Comparison of ENCODE assay signal across 8 mouse cellular contexts in the genomic region with DNA sequence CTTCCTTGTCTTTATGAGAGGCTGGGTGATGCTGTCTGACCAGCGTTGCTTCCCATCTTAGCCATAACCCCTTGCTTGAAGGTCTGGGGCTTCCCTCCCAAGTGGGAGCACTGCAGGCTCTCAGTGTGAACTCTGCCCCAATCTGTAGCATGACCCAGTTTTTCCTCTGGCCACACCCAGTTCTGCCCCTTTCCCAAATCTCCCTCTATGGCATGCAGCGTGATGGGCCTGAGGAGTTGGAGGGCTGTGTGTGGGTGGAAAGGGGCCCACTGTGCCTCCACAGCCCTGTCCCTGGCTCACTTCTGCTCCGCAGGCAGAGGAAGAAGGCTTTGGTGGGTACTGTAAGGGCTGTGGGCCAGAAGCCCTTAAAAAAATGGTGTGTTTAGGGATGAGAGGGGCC. TPM values are rescaled to one million over a fixed set of nuclear protein-coding genes. Genes with fewer than 3 reads are reported as not detected.
DNase-seq lines count a peak whose midpoint lies in the region; ATAC-seq and TF ChIP-seq lines count a peak whose summit lies in the region.

No protein-coding gene starts in this region.

- peaks cover 56% of the 10 kb centered on the region for H3K36me3 ChIP-seq in heart, embryonic 13.5 days
- H3K36me3 ChIP-seq in liver, postnatal 0 days (replicated peaks; ENCODE audit: insufficient read depth, low read length) = peaks cover 49% of the 10 kb centered on the region

- peak overlapping the region; percentile 29; the same call in 1 of the 2 replicates for H3K27ac ChIP-seq in heart, embryonic 13.5 days (replicated peaks)
- peak overlapping the region; percentile 49 for H3K27ac ChIP-seq in liver, postnatal 0 days (ENCODE audit: low read depth)

- H3K9ac ChIP-seq in heart, embryonic 13.5 days = peak overlapping the region; percentile 98
- H3K9ac ChIP-seq in liver, postnatal 0 days (replicated peaks) = peak overlapping the region; percentile 97

- H3K4me3 ChIP-seq in heart, embryonic 13.5 days = peak overlapping the region; percentile 92
- peak overlapping the region; percentile 99 for H3K4me3 ChIP-seq in liver, postnatal 0 days (ENCODE audit: low read depth, low read length)

- peak; percentile 29 to 44 for DNase-seq in heart, adult 18-20 months
- no peak for DNase-seq in heart, postnatal 4 days
- DNase-seq in adipocyte (ENCODE audit: low spot score) (peak; percentile 34), MN1 (ENCODE audit: low spot score) (no peak)
- no peak for DNase-seq in liver, postnatal 0 days
- no peak for DNase-seq in left cerebral cortex, adult 8-10 months (ENCODE audit: low spot score in 2 of 2)
- DNase-seq in spleen, postnatal 14 days (ENCODE audit: low spot score in 2 of 2) = no peak

- no peaks in the 10 kb centered on the region for H3K9me3 ChIP-seq in heart, embryonic 13.5 days
- no peaks in the 10 kb centered on the region for H3K9me3 ChIP-seq in liver, postnatal 0 days (ENCODE audit: low read length)

- H3K27me3 ChIP-seq in heart, embryonic 13.5 days (replicated peaks) = no peaks in the 10 kb centered on the region
- H3K27me3 ChIP-seq in liver, postnatal 0 days (ENCODE audit: insufficient read depth, low read length) = no peaks in the 10 kb centered on the region

- TF ChIP-seq CTCF in liver, postnatal 0 days (IDR thresholded peaks at IDR 0.05; ENCODE audit: low read depth) = no peak

- no peak for ATAC-seq in heart, embryonic 13.5 days (ENCODE audit: extremely low read depth, insufficient number of reproducible peaks, low FRiP score, low TSS enrichment)
- ATAC-seq in liver, postnatal 0 days = no peak

- no peak for TF ChIP-seq EP300 in liver, postnatal 0 days (IDR thresholded peaks at IDR 0.05; ENCODE audit: low read depth)

- WGBS in heart, embryonic 13.5 days = 26% methylated on average over 3 of the region's 3 CpGs
- WGBS in liver, postnatal 0 days (ENCODE audit: insufficient replicate concordance) = 47% methylated on average over 3 of the region's 3 CpGs

- peak overlapping the region; percentile 99 for H3K4me2 ChIP-seq in heart, embryonic 13.5 days
- peak overlapping the region; percentile 98 for H3K4me2 ChIP-seq in liver, postnatal 0 days (ENCODE audit: low read depth, low read length)

- H3K4me1 ChIP-seq in heart, embryonic 13.5 days = peaks cover 37% of the 10 kb centered on the region
- H3K4me1 ChIP-seq in liver, postnatal 0 days (ENCODE audit: insufficient read depth) = peaks cover 39% of the 10 kb centered on the region

RNA-seq across cellular contexts. Expression of gene Chd4, which starts 2.7 kb away (rescaled TPM):
- total RNA-seq in heart, adult 18-20 months (2021) = 100 to 1,000 TPM; 105 to 111 TPM
- 100 to 1,000 TPM; 202 to 210 TPM for total RNA-seq in heart, postnatal 4 days (2021)
- polyA plus RNA-seq in heart, embryonic 13.5 days (2015; fragmentation: Nextera tagmentation; extraction: Ambion mirVana) = 57.5 and 67.0 TPM in 2 replicates
- 20.0 and 24.5 TPM in 2 replicates for polyA plus RNA-seq in liver, postnatal 0 days (2015; fragmentation: Nextera tagmentation; extraction: Ambion mirVana)
- 100 to 1,000 TPM; 161 to 176 (median 173) TPM for total RNA-seq in left cerebral cortex, adult 8-10 months (2022)

RNA-seq across cellular contexts. Expression of gene Lpar5, which starts 30.8 kb away (rescaled TPM):
- total RNA-seq in heart, adult 18-20 months (2021) = under 1 TPM; 0.25 to 0.62 TPM
- total RNA-seq in heart, postnatal 4 days (2021) = not detected
- 0.24 and 0.63 TPM in 2 replicates for polyA plus RNA-seq in heart, embryonic 13.5 days (2015; fragmentation: Nextera tagmentation; extraction: Ambion mirVana)
- polyA plus RNA-seq in liver, postnatal 0 days (2015; fragmentation: Nextera tagmentation; extraction: Ambion mirVana) = 0.57 and 0.85 TPM in 2 replicates
- 1 to 10 TPM in 2 of 4 experiments, under 1 TPM in 2; 0.44 to 1.9 (median 0.82) TPM for total RNA-seq in left cerebral cortex, adult 8-10 months (2022)

RNA-seq across cellular contexts. Expression of gene Nop2, which starts 33.2 kb away (rescaled TPM):
- 10 to 100 TPM; 19.2 to 20.1 TPM for total RNA-seq in heart, adult 18-20 months (2021)
- 10 to 100 TPM; 24.4 to 25.3 TPM for total RNA-seq in heart, postnatal 4 days (2021)
- 42.7 and 48.1 TPM in 2 replicates for polyA plus RNA-seq in heart, embryonic 13.5 days (2015; fragmentation: Nextera tagmentation; extraction: Ambion mirVana)
- 23.2 and 24.8 TPM in 2 replicates for polyA plus RNA-seq in liver, postnatal 0 days (2015; fragmentation: Nextera tagmentation; extraction: Ambion mirVana)
- 10 to 100 TPM; 25.4 to 28.2 (median 27.2) TPM for total RNA-seq in left cerebral cortex, adult 8-10 months (2022)

RNA-seq across cellular contexts. Expression of gene Iffo1, which starts 46.5 kb away (rescaled TPM):
- 1 to 10 TPM; 5.0 to 5.9 TPM for total RNA-seq in heart, adult 18-20 months (2021)
- total RNA-seq in heart, postnatal 4 days (2021) = 10 to 100 TPM; 18.0 to 18.6 TPM
- polyA plus RNA-seq in heart, embryonic 13.5 days (2015; fragmentation: Nextera tagmentation; extraction: Ambion mirVana) = 9.4 and 9.5 TPM in 2 replicates
- polyA plus RNA-seq in liver, postnatal 0 days (2015; fragmentation: Nextera tagmentation; extraction: Ambion mirVana) = 4.2 and 4.8 TPM in 2 replicates
- 10 to 100 TPM; 62.0 to 68.5 (median 66.4) TPM for total RNA-seq in left cerebral cortex, adult 8-10 months (2022)

RNA-seq across cellular contexts. Expression of gene Acrbp, which starts 49.0 kb away (rescaled TPM):
- 1 to 10 TPM in 1 of 2 experiments, under 1 TPM in 1; 0.99 to 2.7 TPM for total RNA-seq in heart, adult 18-20 months (2021)
- total RNA-seq in heart, postnatal 4 days (2021) = 1 to 10 TPM; 1.7 to 3.2 TPM
- 5.4 and 6.6 TPM in 2 replicates for polyA plus RNA-seq in heart, embryonic 13.5 days (2015; fragmentation: Nextera tagmentation; extraction: Ambion mirVana)
- 1.3 and 2.0 TPM in 2 replicates for polyA plus RNA-seq in liver, postnatal 0 days (2015; fragmentation: Nextera tagmentation; extraction: Ambion mirVana)
- 10 to 100 TPM in 2 of 4 experiments, 1 to 10 TPM in 2; 8.6 to 12.1 (median 10.1) TPM for total RNA-seq in left cerebral cortex, adult 8-10 months (2022)

Comparison
In these comparisons a context has a peak if more than half of its experiments do, and no peak if none do; other contexts are left out.
1. DNase-seq: peak in heart, adult 18-20 months (2 of 2) and adipocyte (single experiment); none in heart, postnatal 4 days (single experiment), liver, postnatal 0 days (single experiment), MN1 (single experiment), left cerebral cortex, adult 8-10 months (0 of 2) and spleen, postnatal 14 days (0 of 2).